9 mouse cellular contexts compared by ENCODE assay signal in the genomic region with DNA sequence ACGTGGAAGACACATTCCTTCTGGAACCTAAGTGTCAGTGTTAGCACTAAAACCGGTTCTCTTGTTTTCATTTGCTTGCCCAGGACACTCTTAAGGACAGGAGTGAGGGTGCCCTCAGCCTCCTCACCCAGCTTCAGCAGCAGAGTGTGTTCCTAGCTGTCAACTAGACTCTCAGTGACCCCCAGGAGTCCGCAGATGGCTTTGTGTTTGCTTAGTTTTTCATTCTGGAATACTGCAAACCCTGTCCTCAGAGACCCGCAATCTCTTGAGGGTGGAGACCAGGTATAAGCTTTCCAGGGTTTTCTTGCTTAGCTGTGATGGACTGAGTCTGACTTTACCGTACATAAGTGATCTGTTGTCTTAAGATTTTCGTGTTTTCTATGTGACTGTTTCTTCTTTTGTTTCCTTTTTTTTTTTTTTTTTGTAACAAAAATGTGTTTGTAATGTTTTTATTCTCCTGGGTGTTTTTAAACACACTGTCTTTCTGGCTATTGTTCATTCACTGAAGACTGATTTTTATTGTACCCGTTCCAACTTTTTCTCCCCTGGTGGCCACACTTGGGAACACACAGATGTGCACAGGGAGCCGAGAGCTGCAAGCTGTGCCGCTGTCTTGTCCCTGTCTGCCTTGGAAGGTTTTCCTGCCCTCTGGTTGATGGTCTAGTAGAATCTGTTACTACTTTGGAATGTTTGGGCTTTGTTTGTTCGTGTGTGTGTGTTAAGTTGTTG. TPM values are rescaled to one million over a fixed set of nuclear protein-coding genes. Genes with fewer than 3 reads are reported as not detected.
A peak's percentile ranks its signal among the peaks of the same experiment; 100 is the strongest.
DNase-seq lines count a peak whose midpoint lies in the region; TF ChIP-seq lines count a peak whose summit lies in the region.
"Had no signal": no experiment of that assay in that cellular context is flagged by ENCODE, and none has a peak within 500 bp of the region (broad histone marks: within the 10 kb centered on the region; RNA-seq: fewer than 3 reads in every experiment).

No protein-coding gene starts in this region.

- TF ChIP-seq CTCF in embryonic fibroblast, embryonic 13.5 days (IDR thresholded peaks at IDR 0.05; ENCODE audit: borderline replicate concordance, insufficient read depth, low read length), result peak; percentile 34; the same call in 1 of the 2 replicates
- peak; percentile 66 for TF ChIP-seq CTCF in lung, adult 2 months (IDR thresholded peaks at IDR 0.05; ENCODE audit: insufficient read depth, low read length)

- H3K4me3 ChIP-seq in embryonic fibroblast, embryonic 13.5 days (ENCODE audit: insufficient read depth, low read length), result no peak overlapping the region
- H3K4me3 ChIP-seq in lung, adult 2 months (replicated peaks; ENCODE audit: extremely low read depth, low read depth, low read length), result no peak overlapping the region
- H3K4me3 ChIP-seq: neural tube, embryonic 13.5 days had no signal

- no peak for TF ChIP-seq POLR2A in embryonic fibroblast, embryonic 13.5 days (IDR thresholded peaks at IDR 0.05; ENCODE audit: low read depth, low read length)
- no peak for TF ChIP-seq POLR2A in lung, adult 2 months (IDR thresholded peaks at IDR 0.05; ENCODE audit: borderline replicate concordance, extremely low read depth, low read depth, low read length)

- peaks cover 15% of the 10 kb centered on the region for H3K4me1 ChIP-seq in embryonic fibroblast, embryonic 13.5 days (ENCODE audit: control insufficient read depth, insufficient read depth, low read length)
- H3K4me1 ChIP-seq in lung, adult 2 months (ENCODE audit: control insufficient read depth, insufficient read depth, low read length), result peaks cover 6% of the 10 kb centered on the region

- peak overlapping the region; percentile 43 for H3K27ac ChIP-seq in embryonic fibroblast, embryonic 13.5 days (ENCODE audit: insufficient read depth, low read length)
- H3K27ac ChIP-seq: neural tube, embryonic 13.5 days had no signal

- WGBS in lung, adult 2 months, result 19% methylated on average over 10 of the region's 10 CpGs

- peak; percentile 74 for DNase-seq in gastrocnemius, adult 18-20 months (ENCODE audit: low spot score)
- no peak for DNase-seq in gastrocnemius, adult 8-10 months (ENCODE audit: low spot score in 2 of 2)
- peak; percentile 28 for DNase-seq in right cerebral cortex, postnatal 14 days
- DNase-seq in right cerebral cortex, postnatal 36 days (ENCODE audit: low spot score in 2 of 2), result no peak
- peak; percentile 34 for DNase-seq in lung, adult 2 months
- DNase-seq in testis, postnatal 10 days (ENCODE audit: low spot score), result peak; percentile 81
- DNase-seq in c-Kit-positive CD71-positive TER-119-positive erythroid progenitor cells, embryonic 14.5 days (ENCODE audit: low spot score), result no peak

RNA-seq across cellular contexts. Expression of a gene that starts 40.6 kb away (rescaled TPM):
- 1 to 10 TPM; 2.6 to 3.3 TPM for total RNA-seq in gastrocnemius, adult 18-20 months (2021)
- 1 to 10 TPM; 2.4 to 3.8 (median 3.0) TPM for total RNA-seq in gastrocnemius, adult 8-10 months (2022)
- polyA plus RNA-seq in embryonic fibroblast, embryonic 13.5 days (2011; ENCODE audit: insufficient read length, low read depth, missing spikeins), result 17.9 and 19.8 TPM in 2 replicates
- polyA plus RNA-seq in lung, adult 2 months (2012; rRNA removed), result 6.8 and 8.9 TPM in 2 replicates

RNA-seq across cellular contexts. Expression of a gene that starts 44.8 kb away (rescaled TPM):
- total RNA-seq in gastrocnemius, adult 18-20 months (2021), result 1 to 10 TPM; 2.9 to 3.7 TPM
- total RNA-seq in gastrocnemius, adult 8-10 months (2022), result 1 to 10 TPM; 2.9 to 4.5 (median 3.8) TPM
- 14.7 and 20.2 TPM in 2 replicates for polyA plus RNA-seq in embryonic fibroblast, embryonic 13.5 days (2011; ENCODE audit: insufficient read length, low read depth, missing spikeins)
- 5.1 and 7.0 TPM in 2 replicates for polyA plus RNA-seq in lung, adult 2 months (2012; rRNA removed)

Comparison
In these comparisons a context has a peak if more than half of its experiments do, and no peak if none do; other contexts are left out.
1. DNase-seq: peak in gastrocnemius, adult 18-20 months (single experiment), right cerebral cortex, postnatal 14 days (single experiment), lung, adult 2 months (single experiment) and testis, postnatal 10 days (single experiment); none in gastrocnemius, adult 8-10 months (0 of 2), right cerebral cortex, postnatal 36 days (0 of 2) and c-Kit-positive CD71-positive TER-119-positive erythroid progenitor cells, embryonic 14.5 days (single experiment).